Mouse (Mus musculus) embryo, embryonic 10 days (tissue): Measurements from ENCODE around the gene Sh3rf1.

Source experiments
- DNase-seq: peaks from one replicate; pipeline ENCODE4 v3.0.0-alpha.2; 2015; ENCODE audit warnings: low spot score

The Sh3rf1 gene

DNA sequence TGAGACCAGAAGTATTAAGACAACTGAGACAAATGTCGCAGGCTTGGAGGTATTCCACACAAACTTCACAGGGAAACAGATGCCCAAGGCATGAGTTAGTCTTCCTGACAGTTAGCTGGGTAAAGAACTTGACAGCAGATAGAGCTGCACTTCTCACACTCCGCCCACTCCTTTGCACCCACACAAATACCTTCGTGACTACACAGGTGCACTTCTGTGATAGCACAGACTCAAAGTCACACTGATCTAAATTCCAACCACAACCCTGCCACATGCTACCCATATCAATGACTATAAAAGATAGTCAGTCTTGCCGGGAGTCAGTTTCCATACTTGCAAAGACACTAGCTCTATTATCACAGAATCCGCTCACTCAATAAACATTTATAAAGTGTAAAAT, 202.4 kb downstream of the Sh3rf1 start:
- DNase-seq, result no peak

GRCm38 (mm10) chr8:61426671-61427070, 203.0 kb downstream of the Sh3rf1 start:
- no peak for DNase-seq

DNA sequence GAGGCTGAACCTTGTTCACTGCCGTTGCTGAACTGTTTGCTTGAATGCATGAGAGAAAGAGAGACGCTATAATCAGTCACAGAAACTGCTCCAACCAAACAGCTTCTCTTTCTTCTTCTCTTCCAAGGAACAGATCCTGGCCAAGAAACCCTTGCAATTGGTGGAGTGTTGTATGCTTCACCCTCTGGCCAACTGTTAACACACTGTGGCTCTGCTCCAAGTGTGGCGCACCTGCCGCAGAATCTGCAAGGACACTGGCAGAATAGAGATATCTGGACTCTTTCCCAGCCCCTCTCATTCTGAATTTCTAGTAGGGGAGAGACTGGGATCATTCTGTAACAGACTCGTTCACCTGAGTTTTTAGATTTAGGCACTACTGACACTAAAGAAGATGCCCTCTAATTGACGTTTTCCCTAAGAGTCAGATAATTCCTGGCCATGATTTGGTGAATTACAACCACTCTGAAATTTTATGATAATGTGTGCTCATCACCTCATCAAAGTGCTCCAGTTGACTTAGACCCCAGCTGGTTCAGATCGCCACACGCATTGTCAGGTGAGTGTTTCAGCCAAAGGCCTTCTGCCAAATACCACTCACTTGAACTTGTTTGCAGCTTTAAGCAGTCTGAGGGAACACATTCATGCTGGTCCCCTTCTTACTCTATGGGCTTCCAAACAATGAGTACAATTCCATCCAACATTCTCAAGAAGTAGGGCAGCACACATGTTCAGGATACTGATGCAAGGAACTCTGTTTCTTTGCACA, 204.4 kb downstream of the Sh3rf1 start:
- no peak for DNase-seq

DNA sequence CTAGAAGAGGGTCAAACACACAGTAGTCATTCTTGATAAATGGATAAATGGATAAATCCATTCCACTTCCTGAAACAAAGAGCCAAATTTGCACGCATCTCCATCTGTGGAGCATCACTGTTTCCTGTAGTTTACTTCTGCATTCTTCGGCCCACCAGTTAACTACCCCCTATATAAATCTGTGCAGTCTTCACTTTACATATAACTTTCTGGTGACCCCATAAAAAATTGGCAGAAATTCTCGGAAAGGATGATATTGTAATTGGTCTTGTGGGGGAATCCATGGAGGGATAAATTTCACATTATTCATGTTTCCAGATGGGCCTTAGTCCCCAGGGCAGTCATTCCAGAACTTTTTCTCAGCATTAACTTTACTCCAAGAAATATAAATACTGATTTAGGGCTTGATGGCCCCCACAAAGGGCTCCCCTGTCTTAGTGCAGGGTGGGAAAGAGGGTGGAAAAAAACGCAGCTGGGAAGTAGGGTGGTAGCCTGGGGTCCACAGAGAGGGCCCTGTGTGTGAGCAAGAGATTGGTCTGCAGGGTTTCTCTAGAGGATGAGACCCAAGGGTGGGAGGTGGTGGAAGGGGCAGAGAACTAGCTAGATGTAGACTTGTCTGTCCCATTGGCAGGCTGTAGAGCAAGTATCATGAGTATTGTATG, 205.3 kb downstream of the Sh3rf1 start:
- DNase-seq, result no peak

DNA sequence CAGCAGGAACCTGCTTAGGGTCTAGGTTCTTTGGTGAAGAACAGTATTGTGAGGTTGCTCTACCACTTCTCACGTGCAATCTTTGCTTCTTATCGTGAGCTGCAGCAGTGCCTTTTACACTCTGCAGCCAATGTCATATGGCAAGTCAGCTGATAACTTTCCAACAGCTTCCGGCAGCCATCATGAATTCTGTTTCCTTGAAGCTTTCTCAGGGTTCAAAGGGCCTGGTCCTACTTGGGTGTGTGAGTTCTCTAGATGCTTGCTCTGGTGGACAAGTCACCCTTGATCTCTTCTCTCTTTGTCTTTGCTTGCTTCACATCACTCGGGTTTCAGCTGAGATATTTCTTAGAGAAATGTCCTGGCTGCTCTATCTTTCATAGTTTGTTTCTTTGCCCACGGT, 211.8 kb downstream of the Sh3rf1 start:
- no peak for DNase-seq

GRCm38 (mm10) chr8:61436147-61436546, 212.5 kb downstream of the Sh3rf1 start:
- no peak for DNase-seq

DNA sequence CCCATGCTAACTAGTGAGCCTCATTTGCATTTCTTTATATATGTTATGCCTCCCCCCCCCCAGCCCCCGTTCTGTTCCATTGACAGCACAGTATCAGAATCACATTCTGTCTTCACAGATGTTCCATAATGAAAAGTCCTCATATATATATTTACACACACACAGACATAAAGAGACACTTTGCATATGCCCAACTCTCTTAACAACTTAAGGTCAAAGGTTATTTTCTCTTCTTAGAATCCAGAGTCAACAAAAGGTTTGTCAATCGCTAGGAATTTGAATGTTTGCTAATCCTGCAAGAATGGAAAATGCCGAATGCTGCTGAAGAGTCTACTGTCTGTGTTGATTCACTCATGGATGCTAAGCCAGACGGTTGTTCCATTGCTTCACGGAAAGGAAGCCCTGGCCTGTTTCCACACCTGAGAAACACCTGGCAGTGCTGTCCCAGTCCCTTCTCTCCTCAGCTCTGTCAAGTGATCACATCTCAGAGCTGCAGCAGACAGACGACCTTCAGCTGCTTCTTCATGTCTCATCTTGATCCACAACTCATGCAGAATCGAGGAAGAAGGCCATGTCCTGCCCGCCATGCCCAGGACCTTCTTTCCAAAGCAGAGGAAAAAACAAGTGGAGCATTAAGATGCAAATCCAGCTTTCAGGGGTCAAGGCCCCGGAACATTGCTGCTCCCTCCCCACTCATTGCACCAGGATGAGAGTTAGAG, 213.1 kb downstream of the Sh3rf1 start:
- DNase-seq, result no peak

DNA sequence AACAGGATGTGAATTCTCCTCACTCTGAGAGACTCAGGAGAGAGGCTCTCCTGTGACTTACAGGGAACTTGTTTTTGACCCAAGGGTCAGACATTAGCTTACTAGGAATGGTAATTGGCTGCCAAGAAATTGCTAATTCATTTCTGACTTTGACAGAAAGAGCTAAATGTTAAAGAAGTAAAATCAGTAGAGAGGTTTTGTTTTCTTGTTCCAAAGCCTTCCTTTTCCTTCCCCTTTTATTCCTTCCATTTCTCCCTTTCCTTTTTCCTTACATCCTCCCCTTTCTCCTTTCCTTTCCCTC, 213.6 kb downstream of the Sh3rf1 start:
- no peak for DNase-seq

DNA sequence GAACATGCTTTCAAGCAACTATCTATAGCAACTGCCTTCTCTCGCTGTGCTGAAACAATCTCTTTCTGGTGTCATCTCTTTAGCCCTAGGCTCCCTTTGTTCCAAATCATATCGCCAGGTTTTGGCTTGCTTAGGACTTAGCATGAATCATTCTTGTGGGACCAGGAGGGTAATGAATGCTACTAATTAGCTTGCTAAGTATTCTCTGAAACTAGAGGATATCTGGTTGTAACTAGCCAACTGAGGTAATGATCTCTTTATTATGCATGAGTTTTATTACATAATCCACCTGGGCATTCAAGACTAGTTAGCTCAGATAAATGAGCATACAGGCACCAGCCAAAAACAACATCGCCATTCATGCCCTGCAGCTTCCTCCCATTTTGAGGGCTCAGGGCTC, 219.3 kb downstream of the Sh3rf1 start:
- no peak for DNase-seq

GRCm38 (mm10) chr8:61444358-61444757, 220.7 kb downstream of the Sh3rf1 start:
- DNase-seq, result no peak
